Mouse (Mus musculus) embryonic fibroblast, embryonic 13.5 days (primary cell): ENCODE data around the gene Arl14.

ENCODE experiments used
- CTCF ChIP-seq: IDR thresholded peaks from 2 replicates; pipeline ENCODE4 v1.5.1; 2011; ENCODE audit warnings: mild to moderate bottlenecking, control low read depth, low read length, moderate library complexity, borderline replicate concordance; ENCODE audit not compliant: insufficient read depth
- POLR2A ChIP-seq: IDR thresholded peaks from 2 replicates; pipeline ENCODE4 v1.6.1; 2011; ENCODE audit warnings: low read depth, mild to moderate bottlenecking, control low read depth, low read length, moderate library complexity

DNA sequence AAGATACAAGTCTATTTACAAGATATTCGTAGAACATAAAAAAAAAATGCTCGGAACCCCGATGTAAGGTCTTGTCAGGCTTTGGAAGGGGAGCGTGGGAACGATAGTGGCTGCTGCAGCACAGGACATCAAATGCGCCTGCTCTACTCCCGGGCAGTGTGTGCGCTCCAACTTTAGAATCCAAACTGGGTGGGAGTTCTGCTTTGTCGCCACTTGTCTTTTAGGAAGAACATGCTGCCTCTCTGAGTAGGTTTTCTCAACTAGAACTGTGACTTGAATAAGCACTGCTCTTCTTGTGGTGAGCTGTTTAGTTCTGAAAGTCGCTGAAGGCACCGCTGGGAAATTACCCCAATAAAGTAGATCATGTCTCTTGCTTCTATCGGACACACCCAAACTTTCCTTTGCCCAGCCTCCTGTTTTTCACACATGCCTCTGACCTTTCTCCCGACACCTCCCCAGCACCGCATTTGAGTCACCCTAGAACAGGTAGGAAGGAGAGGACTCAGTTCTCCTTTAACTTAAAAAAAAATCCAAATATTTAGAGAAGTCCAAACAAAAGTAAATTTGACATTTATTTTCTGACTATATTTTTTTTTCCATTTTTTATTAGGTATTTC, 9.4 kb downstream of the Arl14 start:
- TF ChIP-seq CTCF (no peak), POLR2A (no peak)
